Mouse (Mus musculus): ENCODE results near the gene Cops4.

Gene Cops4

DNA sequence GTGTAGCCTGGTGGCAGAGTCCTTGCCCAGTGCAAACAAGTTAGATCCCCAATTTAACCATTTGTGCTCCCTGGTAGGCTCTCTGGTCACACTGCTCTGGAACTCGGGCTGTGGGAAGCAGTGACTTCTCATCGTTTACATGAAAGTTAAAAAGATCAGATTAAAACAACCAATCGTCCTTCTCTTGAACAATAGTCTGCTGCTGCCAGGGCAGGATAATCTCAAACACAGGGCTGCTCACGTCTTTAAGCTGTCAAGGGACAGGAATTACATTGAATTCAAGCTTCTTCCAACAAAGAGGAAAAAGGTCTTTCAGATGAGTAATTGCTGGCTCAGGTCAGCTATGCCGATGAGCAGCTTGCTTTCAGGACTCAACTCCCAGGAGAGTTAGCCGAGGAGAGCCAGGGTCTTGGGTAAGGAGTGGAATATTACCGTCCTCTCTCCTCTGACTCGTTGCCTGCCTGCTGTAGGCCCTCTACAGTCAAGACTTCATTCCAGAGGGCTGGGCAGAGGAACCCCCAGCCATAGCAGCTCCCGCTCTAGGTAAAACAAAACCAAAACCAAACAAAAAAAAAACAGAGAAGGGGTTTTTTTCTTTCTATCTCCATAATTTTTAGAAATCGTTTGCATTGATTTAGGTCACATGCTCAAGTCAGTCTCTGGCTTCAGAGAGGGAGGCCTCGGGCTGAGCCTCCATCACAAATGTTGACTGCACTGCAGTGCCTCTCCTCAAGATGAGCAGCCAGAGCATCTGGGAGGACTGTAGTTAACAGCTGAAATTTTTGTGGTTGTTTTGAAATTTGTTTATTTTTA is 63.7 kb downstream of the Cops4 start:
- no peak for DNase-seq (ENCODE audit: low read depth)

DNA sequence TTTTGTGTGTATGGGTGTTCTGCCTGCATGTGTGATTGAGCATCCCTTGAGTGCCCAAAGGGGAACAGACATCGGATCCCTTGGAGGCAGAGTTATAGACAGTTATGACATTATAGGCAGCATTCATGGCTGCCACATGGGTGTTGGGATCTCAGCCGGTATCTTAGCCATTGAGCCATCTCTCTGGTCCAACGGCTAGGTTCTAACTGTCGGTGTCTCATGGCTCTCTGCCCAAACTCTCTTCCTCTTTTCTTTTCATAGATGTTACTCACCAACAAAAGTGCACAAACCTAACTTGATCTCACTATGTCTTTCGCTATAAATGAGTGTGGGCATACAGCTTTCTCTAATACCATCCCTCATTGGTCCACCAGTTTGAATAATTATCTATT is 64.3 kb downstream of the Cops4 start:
- DNase-seq (ENCODE audit: low read depth), result peak; percentile 89

DNA sequence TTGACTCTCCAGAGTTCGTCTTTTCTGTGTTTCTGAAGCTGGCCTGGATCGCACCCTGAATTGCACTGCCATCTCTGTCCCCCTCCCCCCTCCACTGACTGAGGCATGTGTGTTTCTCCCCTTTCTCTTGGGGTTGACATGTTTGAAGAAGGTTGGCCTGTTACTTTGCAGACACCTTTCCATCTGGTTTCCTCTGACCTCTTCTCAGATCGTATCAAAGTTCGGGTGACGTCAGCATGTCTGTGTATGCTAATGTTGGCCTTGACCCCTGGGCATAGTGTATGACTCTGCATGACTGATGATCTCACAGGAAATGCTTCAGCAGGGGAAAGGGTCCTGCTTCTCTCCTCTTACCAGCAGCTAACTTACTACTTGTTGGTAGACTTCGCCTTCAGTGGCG is 65.0 kb downstream of the Cops4 start:
- DNase-seq (ENCODE audit: low read depth), result peak; percentile 89

DNA sequence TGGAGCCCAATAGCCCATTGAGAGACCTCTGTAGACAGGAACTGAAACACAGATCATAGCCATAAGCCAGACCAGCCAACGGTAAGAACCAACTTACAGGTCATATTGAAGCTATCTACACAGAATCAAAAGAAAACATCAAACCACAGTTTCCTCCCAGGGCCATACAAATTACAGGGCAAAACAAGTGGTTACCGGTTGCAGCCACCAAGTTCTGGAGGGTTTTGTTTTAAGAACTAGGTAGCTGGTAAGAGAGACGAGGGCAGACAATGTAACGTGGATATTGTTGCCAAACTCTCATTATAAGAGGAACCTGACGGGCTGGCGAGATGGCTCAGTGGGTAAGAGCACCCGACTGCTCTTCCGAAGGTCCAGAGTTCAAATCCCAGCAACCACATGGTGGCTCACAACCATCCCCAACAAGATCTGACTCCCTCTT is 67.1 kb downstream of the Cops4 start:
- DNase-seq (ENCODE audit: low read depth), result peak; percentile 99

DNA sequence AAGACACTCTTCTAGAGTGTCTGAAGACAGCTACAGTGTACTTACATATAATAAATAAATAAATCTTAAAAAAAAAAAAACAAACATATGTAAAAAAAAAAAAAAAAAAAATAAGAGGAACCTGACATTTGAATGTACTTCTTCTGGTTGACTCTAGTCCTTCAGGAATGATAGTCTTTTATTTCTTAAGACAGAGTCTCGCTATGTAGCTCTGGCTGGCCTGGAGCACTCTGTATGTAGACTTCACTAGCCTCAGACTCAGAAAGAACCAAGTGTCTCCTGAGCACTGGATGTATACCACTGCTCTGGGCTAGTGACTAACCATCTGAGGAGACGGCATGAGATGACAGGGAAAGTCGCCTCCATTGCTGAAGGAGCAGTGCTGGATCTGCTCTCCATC is 67.5 kb downstream of the Cops4 start:
- DNase-seq (ENCODE audit: low read depth), result peak; percentile 59

DNA sequence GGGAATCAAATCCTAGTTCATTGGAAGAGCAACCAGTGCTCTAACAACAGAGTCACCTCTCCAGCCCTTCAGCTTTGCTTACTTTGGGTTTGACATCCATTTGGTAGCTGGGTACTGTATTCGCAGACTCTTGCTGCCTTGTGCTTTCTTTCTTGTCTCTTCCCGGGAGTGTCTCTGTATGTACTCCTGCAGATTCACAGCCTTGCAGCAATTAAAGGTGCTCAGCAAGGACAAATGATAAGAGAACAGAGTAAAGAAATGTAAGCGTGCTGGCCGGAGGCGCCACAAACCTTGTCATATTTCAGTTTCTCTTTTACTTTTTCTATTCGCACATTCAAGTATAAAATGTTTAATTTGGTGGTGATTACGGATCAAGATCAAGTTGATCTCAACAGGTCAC is 69.0 kb downstream of the Cops4 start:
- no peak for DNase-seq (ENCODE audit: low read depth)

DNA sequence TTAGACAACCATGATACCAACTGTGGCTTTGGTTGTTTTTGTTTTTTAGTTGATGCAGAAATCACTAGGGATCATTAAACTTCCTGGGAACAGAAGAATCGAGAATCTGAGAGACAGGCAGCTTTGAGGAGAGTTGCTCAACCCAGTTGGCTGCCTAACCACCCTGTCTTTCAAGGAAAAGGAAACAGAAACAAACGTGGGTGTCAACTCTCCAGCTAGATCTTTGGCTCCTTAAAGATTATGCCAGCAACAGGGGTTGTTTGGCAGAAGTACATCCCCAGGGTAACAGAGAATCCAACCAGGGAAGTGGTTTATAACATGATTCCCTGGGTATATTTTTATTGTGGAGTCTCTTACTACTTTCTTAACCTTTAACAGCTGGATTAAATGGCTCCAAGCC is 69.5 kb downstream of the Cops4 start:
- DNase-seq (ENCODE audit: low read depth), result no peak

DNA sequence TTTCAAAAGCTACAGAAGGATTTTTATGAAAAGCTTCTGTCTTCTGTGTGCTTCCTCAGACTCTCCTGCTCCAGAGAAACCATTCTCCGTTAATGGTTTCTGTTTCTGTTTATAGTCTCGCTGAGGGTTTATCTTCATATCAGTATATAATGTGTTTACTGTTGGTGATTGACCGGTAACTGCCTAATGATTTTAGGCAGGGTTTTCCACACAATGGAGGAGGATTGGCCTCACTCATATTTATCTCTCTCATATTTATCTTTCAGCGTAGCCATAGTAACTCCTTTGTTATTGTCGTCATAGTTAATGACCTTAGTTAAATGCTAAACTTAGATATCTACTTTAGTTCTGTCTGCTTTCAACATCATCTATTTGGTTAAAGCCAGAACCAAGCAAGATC is 72.4 kb downstream of the Cops4 start:
- DNase-seq (ENCODE audit: low read depth), result no peak

DNA sequence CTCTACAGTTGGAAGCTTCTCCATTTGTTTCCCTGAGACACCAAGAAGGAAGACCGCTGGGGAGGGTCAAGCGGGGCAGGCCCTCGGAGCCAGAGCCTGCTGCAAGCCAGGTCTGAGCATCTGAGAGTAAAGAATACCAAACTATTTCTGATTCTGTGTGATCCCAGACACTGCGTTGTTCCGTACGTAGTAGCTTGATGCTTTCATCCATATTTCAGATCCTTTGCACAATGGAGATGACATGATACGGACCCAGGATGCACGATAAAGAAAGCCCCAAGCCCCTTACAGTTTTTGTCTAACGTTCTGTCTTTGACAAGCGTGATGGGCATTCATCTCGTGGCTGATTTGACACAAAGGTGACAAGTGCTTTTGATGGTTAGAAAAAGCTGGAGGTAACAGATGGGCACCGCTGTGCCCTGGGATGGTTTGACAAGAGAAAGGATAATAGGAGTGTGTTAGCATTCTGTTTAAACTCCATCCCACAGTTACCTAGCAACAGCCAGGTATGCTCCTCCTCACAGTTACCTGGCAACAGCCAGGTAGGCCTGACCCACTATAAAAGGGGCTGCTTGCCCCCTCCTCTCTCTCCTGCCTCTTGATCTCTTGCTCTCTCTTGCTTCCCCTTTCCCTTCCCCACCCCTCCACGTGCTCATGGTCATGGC is 76.8 kb downstream of the Cops4 start:
- no peak for DNase-seq (ENCODE audit: low read depth)

DNA sequence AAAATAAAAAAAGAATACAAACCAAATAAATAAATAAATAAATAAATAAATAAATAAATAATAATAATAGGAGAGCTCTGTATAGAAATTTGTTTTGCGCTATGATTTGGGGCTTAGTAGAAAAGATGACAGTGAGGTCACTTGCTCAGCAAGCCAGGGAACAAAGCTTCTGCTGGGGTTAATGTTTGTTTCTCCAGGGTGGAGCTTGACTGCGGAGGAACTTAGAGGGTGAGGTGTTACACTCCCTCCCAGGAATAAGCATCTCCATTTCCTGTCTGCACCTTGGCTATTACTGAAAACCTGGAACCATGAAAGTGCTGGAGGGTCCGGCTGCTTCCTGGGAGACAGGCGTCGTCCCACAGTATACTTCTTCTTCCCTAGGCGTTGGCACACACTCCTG is 77.9 kb downstream of the Cops4 start:
- DNase-seq (ENCODE audit: low read depth), result no peak

Measured in 416B (cell line).